Mouse (Mus musculus): ENCODE measurements at regions not wholly inside any gene's neighbourhood (a gene's known extent, or its start where the extent isn't known, plus 50 kb on each side); places are given as distances from the start of the nearest gene placed in this dataset.

- Histone ChIP-seq H3K4me1 (no peaks in the 10 kb centered on the region), H3K36me3 (replicated peaks; ENCODE audit: low read length) (no peaks in the 10 kb centered on the region), H3K4me3 (replicated peaks) (no peak overlapping the region), H3K9me3 (no peaks in the 10 kb centered on the region), H3K27me3 (replicated peaks) (no peaks in the 10 kb centered on the region)
- TF ChIP-seq FLI1 (IDR thresholded peaks at IDR 0.05; ENCODE audit: low read length) (no peak), GATA1 (IDR thresholded peaks at IDR 0.05; ENCODE audit: borderline replicate concordance, low read length) (no peak)
These were observed 284.5 kb downstream of the Phkb start for GRCm38 (mm10) chr8:86125244-86125643.

DNA sequence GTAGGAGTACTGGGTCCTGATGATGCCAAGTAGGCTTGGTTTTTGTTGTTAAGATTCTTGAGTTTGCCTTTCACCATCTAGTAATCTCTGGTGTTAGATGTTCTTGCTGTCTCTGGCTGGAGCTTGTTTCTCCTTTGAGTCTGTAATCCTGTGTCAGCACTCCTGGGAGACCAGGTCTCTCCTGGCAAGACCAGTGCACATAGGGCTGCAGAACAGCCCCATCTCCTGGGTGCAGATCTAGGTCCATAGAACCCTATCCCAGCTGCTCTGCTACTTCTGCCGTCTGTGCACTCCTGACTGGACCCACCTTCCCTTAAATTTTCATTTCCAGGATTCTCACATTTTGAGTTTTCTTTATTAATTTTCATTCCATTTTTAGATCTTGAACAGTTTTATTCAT is 283.9 kb downstream of the Phkb start:
- H3K9me3 ChIP-seq, result no peaks in the 10 kb centered on the region
- no peaks in the 10 kb centered on the region for H3K36me3 ChIP-seq (replicated peaks; ENCODE audit: low read length)
- H3K4me1 ChIP-seq, result no peaks in the 10 kb centered on the region
- no peaks in the 10 kb centered on the region for H3K27me3 ChIP-seq (replicated peaks)
- TF ChIP-seq GATA1 (IDR thresholded peaks at IDR 0.05; ENCODE audit: borderline replicate concordance, low read length) (no peak), FLI1 (IDR thresholded peaks at IDR 0.05; ENCODE audit: low read length) (no peak)
- H3K4me3 ChIP-seq (replicated peaks), result no peak overlapping the region
